Mouse (Mus musculus) layer of hippocampus, adult 18-20 months (tissue): ENCODE data around the gene D7Ertd443e. TPM values are rescaled to one million over a fixed set of nuclear protein-coding genes. Genes with fewer than 3 reads are reported as not detected.

Experiments used
- DNase-seq, 2 experiments: peaks; one replicate each; pipeline ENCODE4 v3.0.0; 2022; ENCODE audit warnings: low spot score in 2 of 2
- total RNA-seq, 2 experiments: library from RNA; stranded (reverse); gene quantifications; 2 replicates each; pipeline ENCODE4 v1.2.3; 2021

Gene D7Ertd443e
- total RNA-seq, 2 experiments from 2014 or later, result 6.4 to 6.7 TPM

- DNase-seq, result no peak
Observed at GRCm38 (mm10) chr7:134289611-134290301, 95.7 kb downstream of the D7Ertd443e start.

GRCm38 (mm10) chr7:134289126-134289525, 96.3 kb downstream of the D7Ertd443e start:
- DNase-seq, result no peak

- no peak for DNase-seq
Observed at GRCm38 (mm10) chr7:134287570-134288222, 97.8 kb downstream of the D7Ertd443e start.

- DNase-seq, result no peak
Observed at GRCm38 (mm10) chr7:134272956-134273355, 112.5 kb downstream of the D7Ertd443e start.

GRCm38 (mm10) chr7:134272421-134272820, 113.0 kb downstream of the D7Ertd443e start:
- no peak for DNase-seq

- DNase-seq, result no peak
Observed at GRCm38 (mm10) chr7:134265783-134266182, 119.7 kb downstream of the D7Ertd443e start.

GRCm38 (mm10) chr7:134263146-134263906, 122.1 kb downstream of the D7Ertd443e start:
- DNase-seq, result peak; percentile 31 to 75

GRCm38 (mm10) chr7:134261003-134261701, 124.3 kb downstream of the D7Ertd443e start:
- DNase-seq, result peak; percentile 6 to 21

- no peak for DNase-seq
Observed at GRCm38 (mm10) chr7:134250273-134250870, 135.1 kb downstream of the D7Ertd443e start.

- no peak for DNase-seq
Observed at GRCm38 (mm10) chr7:134248041-134248440, 137.4 kb downstream of the D7Ertd443e start.

- DNase-seq, result no peak
Observed at GRCm38 (mm10) chr7:134246624-134247023, 138.8 kb downstream of the D7Ertd443e start.

- DNase-seq, result no peak
Observed at GRCm38 (mm10) chr7:134242773-134243172, 142.7 kb downstream of the D7Ertd443e start.

- no peak for DNase-seq
Observed at GRCm38 (mm10) chr7:134241212-134241611, 144.2 kb downstream of the D7Ertd443e start.

- DNase-seq, result no peak
Observed at GRCm38 (mm10) chr7:134240579-134240978, 144.9 kb downstream of the D7Ertd443e start.

GRCm38 (mm10) chr7:134238863-134239262, 146.6 kb downstream of the D7Ertd443e start:
- DNase-seq, result no peak

- no peak for DNase-seq
Observed at GRCm38 (mm10) chr7:134237356-134237755, 148.1 kb downstream of the D7Ertd443e start.

GRCm38 (mm10) chr7:134236727-134237126, 148.7 kb downstream of the D7Ertd443e start:
- no peak for DNase-seq

- no peak for DNase-seq
Observed at GRCm38 (mm10) chr7:134235552-134235951, 149.9 kb downstream of the D7Ertd443e start.

GRCm38 (mm10) chr7:134231378-134232346, 153.8 kb downstream of the D7Ertd443e start, which contains the start of gene Adam12:
Gene Adam12 (minus strand): TSS chr7:134232146.
- DNase-seq, result no peak

- no peak for DNase-seq
Observed at GRCm38 (mm10) chr7:134230708-134231107, 154.8 kb downstream of the D7Ertd443e start.
